Mouse (Mus musculus): Measurements from ENCODE around the gene Olfr1317.

Gene Olfr1317

GRCm38 (mm10) chr2:112140029-112140428, at the start of gene Olfr1317:
Gene Olfr1317 (plus strand): TSS chr2:112140329.
- ChIA-PET CTCF (no interaction called here), POLR2A (no interaction called here)

GRCm38 (mm10) chr2:112096681-112097080, 43.4 kb upstream of the Olfr1317 start, which contains the start of gene Olfr1314:
Gene Olfr1314 (minus strand): TSS chr2:112096781.
- POLR2A ChIA-PET = no interaction called here
- CTCF ChIA-PET = no interaction called here

- ChIA-PET CTCF (no interaction called here), POLR2A (no interaction called here)
Observed at GRCm38 (mm10) chr2:112115340-112115739, 24.8 kb upstream of the Olfr1317 start, which contains the start of gene Olfr1315-ps1. Gene Olfr1315-ps1 (minus strand): TSS chr2:112115440.

GRCm38 (mm10) chr2:112134877-112135276, 5.3 kb upstream of the Olfr1317 start, which contains the start of gene Olfr1316:
Gene Olfr1316 (minus strand): TSS chr2:112134977.
- CTCF ChIA-PET = no interaction called here
- POLR2A ChIA-PET = no interaction called here

GRCm38 (mm10) chr2:112153898-112154297, 13.8 kb downstream of the Olfr1317 start, which contains the start of gene Olfr1318:
Gene Olfr1318 (plus strand): TSS chr2:112154198.
- ChIA-PET CTCF (no interaction called here), POLR2A (no interaction called here)

All from embryonic stem cell, embryonic (primary cell).